Mouse (Mus musculus): Measurements from ENCODE around the gene Espn.
A peak's percentile ranks its signal among the peaks of the same experiment; 100 is the strongest.

Espn gene

GRCm38 (mm10) chr4:152151966-152152544 is at the start of gene Espn:
TSS of gene Espn (minus strand) at chr4:152152371.
- peak; percentile 56 for DNase-seq (ENCODE audit: low spot score)

DNA sequence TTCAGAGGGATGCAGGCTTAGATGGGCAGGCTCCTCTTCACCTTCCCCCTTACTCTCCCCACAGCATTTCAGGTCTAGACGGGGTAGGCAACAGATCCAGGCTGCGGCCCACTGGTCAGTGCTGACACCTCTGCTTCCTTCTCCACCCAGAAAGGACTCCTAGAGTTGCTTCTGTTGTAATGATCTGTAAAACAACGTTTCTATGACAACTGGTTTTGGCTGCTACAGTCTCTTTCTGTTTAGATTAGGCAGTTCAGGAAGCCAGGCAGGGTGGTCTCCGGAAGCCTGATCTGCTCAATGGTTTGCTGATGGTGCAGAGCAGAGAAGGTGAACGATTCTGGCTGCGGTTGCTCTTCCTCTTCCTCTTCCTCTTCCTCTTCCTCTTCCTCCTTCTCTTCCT is 49.3 kb upstream of the Espn start:
- no peak for DNase-seq (ENCODE audit: low spot score)

- DNase-seq (ENCODE audit: low spot score): no peak
These were observed 47.4 kb upstream of the Espn start for GRCm38 (mm10) chr4:152199617-152200016.

- no peak for DNase-seq (ENCODE audit: low spot score)
These were observed 45.4 kb upstream of the Espn start for GRCm38 (mm10) chr4:152197545-152197944.

- DNase-seq (ENCODE audit: low spot score): no peak
These were observed 44.1 kb upstream of the Espn start for GRCm38 (mm10) chr4:152196276-152196675.

- DNase-seq (ENCODE audit: low spot score): no peak
These were observed 42.5 kb upstream of the Espn start for GRCm38 (mm10) chr4:152194476-152195175.

DNA sequence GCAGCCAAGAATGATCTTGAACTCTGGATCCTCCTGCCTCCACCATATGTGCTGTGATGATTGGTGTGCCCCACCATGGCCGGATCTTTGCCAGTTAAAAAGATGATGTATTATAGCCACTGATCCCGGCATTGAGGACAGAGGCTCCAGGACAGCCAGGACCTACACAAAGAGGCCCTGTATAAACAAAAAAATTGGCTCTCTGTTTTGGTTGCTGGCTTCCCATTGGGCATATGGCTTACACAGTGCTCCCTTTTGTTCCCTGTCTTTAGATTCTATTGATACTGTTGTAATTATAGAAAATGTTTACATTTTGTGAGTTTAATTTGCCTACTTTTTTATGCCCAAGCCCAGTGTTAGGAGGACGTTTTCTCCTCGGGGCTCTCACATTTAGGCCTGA is 40.4 kb upstream of the Espn start:
- no peak for DNase-seq (ENCODE audit: low spot score)

DNA sequence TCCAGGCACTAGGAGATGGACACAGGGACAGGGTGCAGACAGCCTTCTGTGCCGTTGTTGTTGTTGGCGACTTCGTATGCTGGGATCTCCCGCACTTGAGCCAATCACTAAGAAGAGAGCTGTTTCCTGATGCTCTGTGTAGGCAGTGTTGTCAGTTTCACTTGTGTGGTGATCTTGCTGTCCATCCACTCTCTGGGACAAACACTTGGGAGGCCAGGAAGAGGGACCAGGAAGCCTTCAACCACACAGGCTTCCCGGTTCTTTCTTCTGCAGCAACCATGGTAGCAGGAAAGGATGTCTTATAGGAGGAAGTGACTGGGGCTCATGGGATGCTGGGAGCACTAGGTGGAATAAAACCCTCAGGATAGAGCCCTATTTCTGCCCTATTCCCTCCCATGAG is 38.5 kb upstream of the Espn start:
- no peak for DNase-seq (ENCODE audit: low spot score)

- no peak for DNase-seq (ENCODE audit: low spot score)
These were observed 38.0 kb upstream of the Espn start for GRCm38 (mm10) chr4:152190096-152190653.

GRCm38 (mm10) chr4:152189691-152190090 is 37.5 kb upstream of the Espn start:
- DNase-seq (ENCODE audit: low spot score): no peak

DNA sequence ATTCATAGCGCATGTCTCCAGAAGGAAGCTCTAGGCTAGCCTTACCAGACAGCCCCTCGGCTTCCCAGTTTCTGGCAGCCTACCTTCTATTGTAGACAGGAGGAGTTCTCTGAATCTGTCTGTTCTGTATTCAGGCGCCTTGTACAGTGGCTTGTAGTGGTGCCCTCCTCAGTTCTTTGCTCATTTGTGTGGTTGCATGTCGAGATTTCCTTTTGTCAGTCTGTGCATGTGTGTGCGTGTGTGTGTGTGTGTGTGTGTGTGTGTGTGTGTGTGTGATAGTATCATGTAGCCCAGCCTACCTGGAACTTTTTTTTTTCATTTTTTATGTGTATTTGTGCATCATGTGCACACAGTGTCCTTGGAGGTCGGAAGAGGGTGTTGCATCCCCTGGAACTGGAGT is 36.9 kb upstream of the Espn start:
- no peak for DNase-seq (ENCODE audit: low spot score)

- DNase-seq (ENCODE audit: low spot score): no peak
These were observed 36.5 kb upstream of the Espn start for GRCm38 (mm10) chr4:152188651-152189050.

GRCm38 (mm10) chr4:152187142-152187541 is 35.0 kb upstream of the Espn start:
- DNase-seq (ENCODE audit: low spot score): no peak

DNA sequence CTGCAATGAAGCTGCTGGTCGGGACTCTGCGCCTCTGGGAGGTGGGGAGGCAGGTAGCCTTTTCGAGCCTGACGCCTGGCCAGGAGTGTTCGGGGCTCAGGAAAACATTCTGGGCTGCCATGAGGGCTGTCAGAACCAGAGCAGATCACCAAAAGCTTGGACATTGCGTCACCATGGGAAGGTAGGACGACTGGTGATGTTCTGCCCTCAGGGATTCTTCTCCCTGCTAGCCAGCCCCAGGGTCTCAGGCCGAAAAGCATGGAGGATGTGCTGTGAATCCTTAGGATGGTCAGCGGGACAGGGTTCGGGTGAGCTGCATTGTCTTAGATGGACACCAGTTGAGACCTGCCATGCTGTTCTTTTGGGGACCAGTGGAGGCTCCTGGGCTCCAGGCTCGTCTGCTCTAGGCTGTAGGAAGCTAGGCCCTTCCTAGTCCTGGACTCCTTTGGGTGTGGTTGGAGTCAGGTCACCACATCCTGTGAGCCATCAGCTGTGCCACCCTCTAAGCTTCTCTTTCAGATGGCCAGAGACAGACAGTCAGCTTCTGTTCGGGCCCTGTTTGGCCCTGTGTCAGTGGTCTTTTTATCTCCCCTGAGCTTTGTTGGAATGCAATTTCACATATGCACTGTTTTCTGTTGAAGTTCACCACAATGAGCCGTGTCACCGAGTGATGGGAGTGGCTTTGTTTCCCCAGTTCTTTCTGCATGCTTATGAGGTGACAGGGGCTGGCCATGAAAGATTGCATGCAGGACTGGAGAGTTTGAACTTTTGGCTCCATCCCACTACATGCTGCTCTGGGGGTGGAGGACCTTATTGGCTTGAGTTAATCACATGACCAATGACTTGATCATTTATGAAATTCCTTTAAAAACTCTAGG is 34.3 kb upstream of the Espn start:
- DNase-seq (ENCODE audit: low spot score): no peak

GRCm38 (mm10) chr4:152185510-152186204 is 33.5 kb upstream of the Espn start:
- peak; percentile 47 for DNase-seq (ENCODE audit: low spot score)

- DNase-seq (ENCODE audit: low spot score): no peak
These were observed 33.0 kb upstream of the Espn start for GRCm38 (mm10) chr4:152185137-152185509.

DNA sequence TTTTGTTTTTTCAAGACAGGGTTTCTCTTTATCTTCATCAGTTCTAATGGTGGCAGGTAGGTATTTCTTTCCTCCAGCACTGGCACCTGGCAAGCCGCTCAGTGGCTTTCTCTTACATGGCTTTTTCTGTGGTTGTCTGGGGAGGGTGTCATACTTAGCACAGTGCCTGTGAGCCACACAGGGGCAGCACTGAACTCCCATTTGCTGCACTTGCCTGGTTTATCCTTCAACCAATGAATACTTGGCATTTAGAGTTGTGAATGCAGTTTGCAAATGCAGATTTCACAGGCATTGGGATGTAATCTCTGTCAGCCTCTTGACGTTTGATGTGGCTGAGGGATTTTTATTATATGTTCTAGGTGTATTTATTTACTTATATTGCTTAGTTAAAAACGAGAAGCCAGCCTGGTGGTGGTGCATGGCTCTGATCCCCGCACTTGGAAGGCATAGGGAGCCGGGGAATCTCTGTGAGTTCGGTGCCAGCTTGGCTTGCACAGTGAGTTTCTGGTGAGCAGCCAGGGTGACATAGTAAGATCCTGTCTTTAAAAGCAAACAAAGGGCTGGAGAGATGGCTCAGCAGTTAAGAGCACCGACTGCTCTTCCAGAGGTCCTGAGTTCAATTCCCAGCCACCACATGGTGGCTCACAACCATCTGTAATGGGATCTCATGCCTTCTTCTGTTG is 32.3 kb upstream of the Espn start:
- no peak for DNase-seq (ENCODE audit: low spot score)

DNA sequence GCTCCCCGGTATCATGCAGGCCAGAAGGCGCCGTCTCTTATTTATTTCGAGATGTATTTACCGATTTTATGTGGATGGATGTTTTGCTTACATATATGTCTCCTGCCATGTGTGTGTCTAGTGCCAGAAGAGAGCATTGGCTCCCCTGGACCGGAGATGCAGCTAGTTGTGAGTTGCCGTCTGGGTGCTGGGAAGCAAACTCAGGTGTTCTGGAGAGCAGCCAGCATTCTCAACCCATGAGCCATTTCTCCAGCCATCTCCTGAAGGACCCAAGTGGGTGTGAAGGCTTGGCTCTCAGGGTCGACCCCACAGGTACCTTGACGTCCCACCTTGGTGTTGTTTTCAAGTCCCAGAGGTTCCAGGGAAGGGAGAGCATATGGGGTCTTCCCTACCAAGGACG is 30.0 kb upstream of the Espn start:
- DNase-seq (ENCODE audit: low spot score): no peak

DNA sequence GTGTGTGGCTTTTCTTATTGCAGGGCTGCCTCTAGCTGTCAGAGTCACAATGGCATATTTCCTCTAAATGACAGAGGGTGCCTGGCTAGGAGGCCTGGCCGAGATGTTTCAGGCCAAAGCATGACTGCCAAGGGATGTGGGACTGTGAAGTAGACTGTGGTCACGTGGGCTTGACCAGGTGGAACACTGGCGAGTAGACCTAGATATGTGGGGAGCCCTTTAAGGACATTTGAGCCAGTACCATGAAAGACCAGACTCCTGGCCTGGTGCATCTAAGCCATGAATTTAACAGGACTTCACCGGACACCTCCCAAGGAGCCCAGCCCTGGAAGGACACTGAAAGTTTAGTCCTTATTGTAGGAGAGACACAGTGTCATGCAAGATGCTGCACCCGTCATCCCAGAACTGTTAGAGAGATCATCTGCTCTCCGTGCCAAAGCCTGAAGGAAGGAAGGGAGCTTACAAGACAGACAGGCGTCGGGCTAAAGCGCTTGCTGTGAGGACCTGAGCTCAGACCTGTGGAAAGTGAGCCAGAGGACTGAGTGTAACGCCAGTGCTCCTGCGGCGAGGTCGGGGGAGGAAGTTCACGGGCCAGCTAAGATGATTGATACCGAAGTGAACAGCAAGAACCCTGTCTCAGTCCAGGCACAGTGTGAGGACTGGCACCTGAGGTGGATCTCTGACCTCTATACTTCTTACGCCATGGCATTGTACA is 27.9 kb upstream of the Espn start:
- no peak for DNase-seq (ENCODE audit: low spot score)

DNA sequence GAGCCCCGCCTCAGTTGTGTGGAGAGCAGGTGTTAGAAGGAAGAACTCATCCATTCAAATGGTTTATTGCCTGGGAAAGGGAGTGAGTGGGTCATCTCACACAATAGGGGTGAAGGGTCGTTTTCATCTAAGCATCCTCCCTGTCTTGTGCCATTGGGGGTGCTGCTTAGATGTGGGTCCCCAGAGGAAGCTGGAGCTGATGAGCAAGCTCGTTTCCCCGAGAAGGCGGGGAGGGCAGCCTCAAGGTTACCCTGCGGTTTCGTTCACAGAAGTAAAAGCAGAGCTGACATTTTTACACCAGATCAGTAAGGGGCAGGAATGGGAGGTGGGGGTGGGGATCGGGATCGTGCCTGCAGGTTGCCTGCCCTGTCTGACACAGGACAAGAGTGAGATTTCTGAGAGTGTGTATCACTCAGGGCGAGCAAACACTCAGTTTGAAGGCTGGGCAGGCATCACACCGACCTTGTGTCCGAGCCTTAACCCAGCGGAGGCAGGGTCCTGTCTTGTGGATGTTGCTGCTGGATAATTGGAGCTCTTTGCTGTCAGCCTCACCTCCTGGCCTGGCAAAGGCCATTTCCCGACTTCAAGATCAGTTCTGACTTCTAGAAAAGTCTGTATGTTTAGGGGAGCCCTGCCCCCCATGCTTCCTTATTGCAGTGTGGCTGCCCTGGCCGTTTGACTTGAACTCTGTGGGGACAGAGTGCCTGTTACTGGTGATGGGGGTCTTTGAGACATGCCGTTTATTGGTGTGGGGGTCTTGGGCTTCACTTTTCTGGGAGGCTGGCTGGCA is 26.9 kb upstream of the Espn start:
- peak; percentile 44 for DNase-seq (ENCODE audit: low spot score)

Data from ovary, adult 18-20 months (tissue).